Mouse (Mus musculus) lung, postnatal 0 days (tissue): Measurements from ENCODE around the gene Bmp6.

Experiments
- CTCF ChIP-seq: IDR thresholded peaks from 2 replicates; pipeline ENCODE4 v1.5.1; 2016; ENCODE audit warnings: antibody characterized with exemption, mild to moderate bottlenecking
- EP300 ChIP-seq: IDR thresholded peaks from 2 replicates; pipeline ENCODE4 v1.6.1; 2016; ENCODE audit warnings: antibody characterized with exemption, mild to moderate bottlenecking, control low read depth

DNA sequence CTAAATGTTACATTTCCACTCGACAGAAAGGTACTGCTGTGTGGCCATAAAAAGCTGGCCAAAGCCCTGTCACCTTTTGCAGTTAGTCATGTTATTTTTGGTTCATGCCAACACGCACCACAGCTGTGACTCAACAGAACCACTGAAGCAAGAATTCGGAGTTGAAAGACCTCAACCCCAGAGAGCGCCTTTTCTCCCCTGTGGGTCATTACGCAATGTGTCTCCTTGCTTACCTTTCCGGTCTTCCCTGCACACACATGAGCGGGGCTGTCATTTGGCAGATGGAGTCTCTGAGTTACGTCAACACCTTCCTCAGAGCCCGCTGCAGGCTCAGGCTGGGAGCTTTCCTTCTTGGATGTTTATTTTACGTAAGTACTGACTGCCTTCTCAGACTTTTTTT, 24.6 kb upstream of the Bmp6 start:
- TF ChIP-seq CTCF: no peak
- no peak for TF ChIP-seq EP300
